Mouse (Mus musculus): ENCODE measurements at regions not wholly inside any gene's neighbourhood (a gene's known extent, or its start where the extent isn't known, plus 50 kb on each side); places are given as distances from the start of the nearest gene placed in this dataset.

- no peak for DNase-seq (ENCODE audit: low read depth, low spot score)
- no peak overlapping the region for H3K27ac ChIP-seq (ENCODE audit: control insufficient read depth, low read depth, low read length)
These were observed 906.4 kb upstream of the B3galt2 start for GRCm38 (mm10) chr1:142734108-142734507.

GRCm38 (mm10) chr1:142738376-142738775, 902.1 kb upstream of the B3galt2 start:
- no peak overlapping the region for H3K4me3 ChIP-seq (ENCODE audit: control insufficient read depth in 1 of 2, insufficient read depth in 1 of 2, low read depth in 2 of 2, low read length in 2 of 2)
- no peak overlapping the region for H3K9ac ChIP-seq (ENCODE audit: control insufficient read depth, low read depth, low read length, poor library complexity, severe bottlenecking)
- H3K27ac ChIP-seq (ENCODE audit: control insufficient read depth, low read depth, low read length) = no peak overlapping the region
- no peaks in the 10 kb centered on the region for H3K9me3 ChIP-seq (replicated peaks; ENCODE audit: insufficient read depth, low read length)
- no peaks in the 10 kb centered on the region for H3K79me2 ChIP-seq (ENCODE audit: control insufficient read depth, insufficient read depth, low read length, poor library complexity)
- H3K36me3 ChIP-seq (ENCODE audit: control insufficient read depth in 1 of 2, insufficient read depth in 2 of 2, low read length in 2 of 2) = no peaks in the 10 kb centered on the region
- no peaks in the 10 kb centered on the region; a peak in 1 of 4 replicates for H3K4me1 ChIP-seq (ENCODE audit: control insufficient read depth in 1 of 2, insufficient read depth in 2 of 2, low read length in 2 of 2)
- H3K27me3 ChIP-seq (ENCODE audit: control insufficient read depth in 1 of 2, insufficient read depth in 2 of 2, low read length in 2 of 2) = no peaks in the 10 kb centered on the region
- no peak for DNase-seq (ENCODE audit: low read depth, low spot score)
- TF ChIP-seq POLR2A (IDR thresholded peaks at IDR 0.05; ENCODE audit: control insufficient read depth in 1 of 2, insufficient read depth in 1 of 2, low read depth in 1 of 2, low read length in 2 of 2, poor library complexity in 1 of 2) (no peak), CTCF (IDR thresholded peaks at IDR 0.05 in 2 of 3, conservative IDR thresholded peaks at IDR 0.05 in 1 of 3; ENCODE audit: control insufficient read depth in 1 of 3, insufficient read depth in 1 of 3, low read depth in 2 of 3, low read length in 3 of 3, poor library complexity in 1 of 3, severe bottlenecking in 1 of 3) (no peak), EP300 (IDR thresholded peaks at IDR 0.05; ENCODE audit: low read depth in 1 of 2, low read length in 2 of 2) (no peak), ELF1 (IDR thresholded peaks at IDR 0.05; ENCODE audit: low read depth, low read length) (no peak), ZC3H11A (IDR thresholded peaks at IDR 0.05; ENCODE audit: low read depth, low read length) (no peak), SMC3 (IDR thresholded peaks at IDR 0.05; ENCODE audit: low read depth, low read length) (no peak), MAX (IDR thresholded peaks at IDR 0.05; ENCODE audit: low read length) (no peak)

More at GRCm38 (mm10) chr1:142734108-142734507, 906.4 kb upstream of the B3galt2 start:
- TF ChIP-seq POLR2AphosphoS2 (IDR thresholded peaks at IDR 0.05; ENCODE audit: low read length) (no peak), TAL1 (IDR thresholded peaks at IDR 0.05; ENCODE audit: low read length) (no peak), RCOR1 (IDR thresholded peaks at IDR 0.05; ENCODE audit: low read depth, low read length) (no peak)
- no peak overlapping the region for H3K9ac ChIP-seq (ENCODE audit: control insufficient read depth, low read depth, low read length, poor library complexity, severe bottlenecking)
- no peaks in the 10 kb centered on the region for H3K36me3 ChIP-seq (ENCODE audit: control insufficient read depth in 1 of 2, insufficient read depth in 2 of 2, low read length in 2 of 2)
- H3K79me2 ChIP-seq (ENCODE audit: control insufficient read depth, insufficient read depth, low read length, poor library complexity) = no peaks in the 10 kb centered on the region
- H3K4me3 ChIP-seq (ENCODE audit: control insufficient read depth in 1 of 2, insufficient read depth in 1 of 2, low read depth in 2 of 2, low read length in 2 of 2) = no peak overlapping the region
- no peaks in the 10 kb centered on the region for H3K27me3 ChIP-seq (ENCODE audit: control insufficient read depth in 1 of 2, insufficient read depth in 2 of 2, low read length in 2 of 2)
- H3K9me3 ChIP-seq (replicated peaks; ENCODE audit: insufficient read depth, low read length) = no peaks in the 10 kb centered on the region
- no peaks in the 10 kb centered on the region for H3K4me1 ChIP-seq (ENCODE audit: control insufficient read depth in 1 of 2, insufficient read depth in 2 of 2, low read length in 2 of 2)

GRCm38 (mm10) chr1:142742307-142742706, 898.2 kb upstream of the B3galt2 start:
- no peak for TF ChIP-seq RCOR1 (IDR thresholded peaks at IDR 0.05; ENCODE audit: low read depth, low read length)
- no peak for TF ChIP-seq MEF2A (IDR thresholded peaks at IDR 0.05; ENCODE audit: extremely low read depth, insufficient replicate concordance, low read depth, low read length, poor library complexity, severe bottlenecking)
- TF ChIP-seq ZC3H11A (IDR thresholded peaks at IDR 0.05; ENCODE audit: low read depth, low read length) = peak; percentile 86
- no peak for TF ChIP-seq NELFE (IDR thresholded peaks at IDR 0.05; ENCODE audit: low read depth, low read length)
- no peak for TF ChIP-seq GATA1 (IDR thresholded peaks at IDR 0.05; ENCODE audit: low read depth, low read length)
- no peak for TF ChIP-seq ZNF384 (IDR thresholded peaks at IDR 0.05; ENCODE audit: low read depth, low read length)
- TF ChIP-seq RAD21 (IDR thresholded peaks at IDR 0.05; ENCODE audit: low read depth, low read length) = peak; percentile 89
- peak; percentile 89 for TF ChIP-seq SMC3 (IDR thresholded peaks at IDR 0.05; ENCODE audit: low read depth, low read length)
- peak; percentile 49 to 83 (median 69) for TF ChIP-seq CTCF (IDR thresholded peaks at IDR 0.05 in 2 of 3, conservative IDR thresholded peaks at IDR 0.05 in 1 of 3; ENCODE audit: control insufficient read depth in 1 of 3, insufficient read depth in 1 of 3, low read depth in 2 of 3, low read length in 3 of 3, poor library complexity in 1 of 3, severe bottlenecking in 1 of 3)
- TF ChIP-seq TAL1 (IDR thresholded peaks at IDR 0.05; ENCODE audit: low read length) = no peak
- no peak for TF ChIP-seq JUND (IDR thresholded peaks at IDR 0.05; ENCODE audit: low read depth, low read length)
- TF ChIP-seq MAFK (IDR thresholded peaks at IDR 0.05; ENCODE audit: borderline replicate concordance, low read depth, low read length) = no peak
- no peak for TF ChIP-seq HCFC1 (IDR thresholded peaks at IDR 0.05; ENCODE audit: low read depth, low read length)
- TF ChIP-seq ETS1 (IDR thresholded peaks at IDR 0.05; ENCODE audit: low read depth, low read length) = no peak
- TF ChIP-seq BHLHE40 (IDR thresholded peaks at IDR 0.05; ENCODE audit: borderline replicate concordance, low read depth, low read length) = no peak
- no peaks in the 10 kb centered on the region for H3K79me2 ChIP-seq (ENCODE audit: control insufficient read depth, insufficient read depth, low read length, poor library complexity)
- no peaks in the 10 kb centered on the region for H3K9me3 ChIP-seq (replicated peaks; ENCODE audit: insufficient read depth, low read length)
- no peaks in the 10 kb centered on the region; a peak in 1 of 4 replicates for H3K4me1 ChIP-seq (ENCODE audit: control insufficient read depth in 1 of 2, insufficient read depth in 2 of 2, low read length in 2 of 2)
- H3K27me3 ChIP-seq (ENCODE audit: control insufficient read depth in 1 of 2, insufficient read depth in 2 of 2, low read length in 2 of 2) = no peaks in the 10 kb centered on the region
- H3K9ac ChIP-seq (ENCODE audit: control insufficient read depth, low read depth, low read length, poor library complexity, severe bottlenecking) = no peak overlapping the region
- H3K36me3 ChIP-seq (ENCODE audit: control insufficient read depth in 1 of 2, insufficient read depth in 2 of 2, low read length in 2 of 2) = no peaks in the 10 kb centered on the region
- peak; percentile 77 for DNase-seq (ENCODE audit: low read depth, low spot score)
- H3K4me3 ChIP-seq (ENCODE audit: control insufficient read depth in 1 of 2, insufficient read depth in 1 of 2, low read depth in 2 of 2, low read length in 2 of 2) = no peak overlapping the region
- no peak overlapping the region for H3K27ac ChIP-seq (ENCODE audit: control insufficient read depth, low read depth, low read length)

All from MEL (cell line).